Mouse (Mus musculus) ES-Bruce4 (cell line): ENCODE results near the gene 1700037C18Rik.

Source experiments
- CTCF ChIP-seq: IDR thresholded peaks from one replicate; pipeline ENCODE4 v1.8.1; 2011; ENCODE audit warnings: low read depth, low read length
- EP300 ChIP-seq: IDR thresholded peaks from 2 replicates; pipeline ENCODE4 v1.6.1; 2011; ENCODE audit warnings: low read depth, low read length; ENCODE audit not compliant: insufficient read depth
- POLR2A ChIP-seq: IDR thresholded peaks from one replicate; pipeline ENCODE4 v1.8.1; 2011; ENCODE audit warnings: low read length; ENCODE audit not compliant: insufficient read depth

GRCm38 (mm10) chr16:3846711-3847518, 61.6 kb downstream of the 1700037C18Rik start, which contains the start of gene Zfp174:
- TF ChIP-seq CTCF, result no peak
- peak; percentile 45 for TF ChIP-seq POLR2A
- TF ChIP-seq EP300, result no peak
